Mouse (Mus musculus) cerebellum, postnatal 10 days (tissue): ENCODE results near the gene Scgb1c1.

Experiments used
- DNase-seq, 2 experiments: peaks; one replicate each; pipeline ENCODE4 v3.0.0; 2021; ENCODE audit warnings: mixed read lengths in 2 of 2

The Scgb1c1 gene

GRCm38 (mm10) chr7:140845683-140846082, 336 bp downstream of the Scgb1c1 start:
- DNase-seq: no peak

- no peak for DNase-seq
Measured at GRCm38 (mm10) chr7:140846676-140847075, 1.3 kb downstream of the Scgb1c1 start.

DNA sequence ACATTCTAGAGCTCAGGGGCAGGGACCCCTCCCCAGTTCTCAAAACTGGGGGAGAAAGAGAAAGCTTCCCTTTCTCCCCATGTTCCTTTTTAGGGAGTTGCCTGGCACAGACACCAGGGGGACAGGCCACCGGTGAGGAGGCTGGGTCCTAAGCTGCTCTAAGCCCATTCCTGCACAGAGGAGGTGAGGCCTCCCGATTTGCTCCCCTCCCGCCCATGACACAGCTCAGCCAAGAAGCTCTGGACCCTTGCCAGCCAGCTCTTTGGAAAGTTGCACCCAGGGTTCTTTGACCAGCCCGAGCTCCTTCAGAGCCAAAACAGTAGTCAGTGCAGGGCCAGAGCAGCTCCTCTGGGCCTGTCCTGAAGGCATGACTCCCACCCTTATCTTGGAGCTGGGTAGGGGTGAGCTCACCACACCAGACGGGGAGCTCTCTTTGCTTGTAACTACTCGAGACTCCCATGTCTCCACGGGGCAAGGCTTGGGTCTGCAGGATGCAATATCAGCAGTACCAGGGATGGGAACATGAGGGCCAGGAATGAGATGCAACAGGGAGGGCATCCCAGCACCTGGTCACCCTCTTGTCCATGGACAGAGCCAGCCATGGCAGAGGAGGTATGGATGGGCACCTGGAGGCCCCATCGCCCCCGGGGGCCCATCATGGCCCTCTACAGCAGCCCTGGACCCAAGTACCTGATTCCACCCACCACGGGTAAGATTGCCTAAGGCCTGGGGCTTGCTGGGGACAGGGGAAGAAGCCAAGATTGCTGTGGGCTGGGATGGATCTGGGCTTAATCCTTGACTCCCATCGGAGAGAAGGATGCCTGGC, 2.6 kb downstream of the Scgb1c1 start, which contains the start of gene Odf3:
Gene Odf3, plus strand, starts transcription at position 51 of the 826 bp plus-strand sequence.
- DNase-seq: peak; percentile 43 to 54

- DNase-seq: no peak
Measured at GRCm38 (mm10) chr7:140848591-140848990, 3.2 kb downstream of the Scgb1c1 start.

GRCm38 (mm10) chr7:140851916-140852315, 6.6 kb downstream of the Scgb1c1 start:
- no peak for DNase-seq

DNA sequence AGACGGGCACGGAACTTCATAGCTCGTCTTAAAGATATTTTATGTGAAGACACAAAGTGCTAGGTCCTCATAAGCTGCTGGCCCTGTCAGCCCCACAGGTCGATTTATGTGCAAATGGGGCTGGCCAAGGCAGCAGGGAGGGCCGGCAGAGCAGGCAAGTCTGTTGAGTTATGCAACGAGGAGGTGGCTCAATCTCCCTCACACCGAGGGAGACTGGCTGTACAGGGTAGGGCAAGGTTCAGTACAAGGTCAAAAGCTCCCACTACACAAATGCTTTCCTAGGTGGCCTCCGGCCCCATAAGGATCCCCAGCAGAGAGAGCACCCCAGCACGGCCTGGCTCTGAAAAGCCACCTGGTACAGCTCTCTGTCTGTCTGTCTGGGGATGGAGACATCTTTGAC, 8.0 kb downstream of the Scgb1c1 start:
- DNase-seq: no peak

- no peak for DNase-seq
Measured at GRCm38 (mm10) chr7:140854483-140854882, 9.1 kb downstream of the Scgb1c1 start.

DNA sequence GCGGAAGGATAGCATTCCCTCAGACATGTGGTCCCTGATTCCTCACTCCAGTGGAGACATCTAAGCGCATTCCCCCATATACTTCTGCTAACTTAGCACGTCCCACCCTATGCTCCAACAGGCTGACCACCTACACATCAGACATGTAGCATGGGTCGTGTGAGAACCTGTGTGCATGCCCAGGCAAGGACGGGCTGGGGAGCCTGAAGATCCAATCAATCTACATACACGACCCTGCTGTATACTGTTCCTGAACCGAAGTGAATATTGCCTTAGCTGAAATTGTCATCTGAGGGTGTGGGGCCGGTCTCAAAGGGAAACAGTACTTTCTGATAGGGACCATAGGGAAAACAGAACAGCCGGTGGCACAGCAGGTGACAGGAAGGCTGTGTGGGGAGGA, 9.8 kb downstream of the Scgb1c1 start:
- DNase-seq: no peak

DNA sequence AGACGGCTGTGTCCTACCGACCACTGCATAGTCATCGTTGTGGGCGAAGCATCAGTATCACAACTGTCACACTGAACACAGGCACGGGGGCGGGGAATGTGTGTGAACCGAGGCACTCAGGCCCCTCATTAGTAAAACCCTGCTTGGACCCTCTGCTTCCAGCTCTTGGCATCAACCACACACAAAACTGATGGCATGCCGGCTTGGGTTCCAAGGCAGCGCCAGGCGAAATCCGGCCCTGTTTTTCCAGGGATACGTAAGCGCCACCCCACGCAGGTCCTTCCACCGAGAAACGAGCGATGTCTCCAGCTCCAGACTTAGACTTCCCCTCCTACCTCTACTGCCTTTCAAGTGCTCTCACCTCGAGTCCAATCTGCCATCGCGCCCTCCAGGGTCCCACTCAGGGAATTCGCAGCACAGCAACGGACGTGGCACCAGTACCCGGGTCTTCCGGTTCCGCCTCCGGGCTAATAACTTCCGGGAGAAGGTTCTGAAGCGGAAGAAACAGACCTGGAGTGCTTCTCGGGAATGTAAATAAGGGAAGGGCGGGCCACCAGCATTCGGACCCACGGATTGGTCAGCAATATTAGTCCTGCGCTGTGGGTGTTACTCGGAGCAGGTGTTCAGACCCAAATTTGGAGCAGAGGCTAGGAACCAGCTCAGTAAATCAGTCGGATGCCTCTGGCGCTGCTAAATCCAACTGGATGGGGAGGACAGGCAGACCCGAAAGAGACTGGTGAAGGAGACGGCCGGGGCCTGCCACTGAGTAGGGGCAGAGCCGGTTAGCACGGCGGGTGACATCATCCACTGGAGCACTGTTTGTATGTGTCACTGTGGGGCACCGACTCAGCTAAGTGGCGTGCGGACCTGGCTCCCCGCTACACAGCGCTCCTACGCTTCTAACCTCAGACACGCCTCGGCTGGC, 10.8 kb downstream of the Scgb1c1 start, which contains the start of gene Gm45785:
Gene Gm45785, minus strand, starts transcription at position 472 of the 925 bp plus-strand sequence.
- DNase-seq: peak; percentile 87 to 89

DNA sequence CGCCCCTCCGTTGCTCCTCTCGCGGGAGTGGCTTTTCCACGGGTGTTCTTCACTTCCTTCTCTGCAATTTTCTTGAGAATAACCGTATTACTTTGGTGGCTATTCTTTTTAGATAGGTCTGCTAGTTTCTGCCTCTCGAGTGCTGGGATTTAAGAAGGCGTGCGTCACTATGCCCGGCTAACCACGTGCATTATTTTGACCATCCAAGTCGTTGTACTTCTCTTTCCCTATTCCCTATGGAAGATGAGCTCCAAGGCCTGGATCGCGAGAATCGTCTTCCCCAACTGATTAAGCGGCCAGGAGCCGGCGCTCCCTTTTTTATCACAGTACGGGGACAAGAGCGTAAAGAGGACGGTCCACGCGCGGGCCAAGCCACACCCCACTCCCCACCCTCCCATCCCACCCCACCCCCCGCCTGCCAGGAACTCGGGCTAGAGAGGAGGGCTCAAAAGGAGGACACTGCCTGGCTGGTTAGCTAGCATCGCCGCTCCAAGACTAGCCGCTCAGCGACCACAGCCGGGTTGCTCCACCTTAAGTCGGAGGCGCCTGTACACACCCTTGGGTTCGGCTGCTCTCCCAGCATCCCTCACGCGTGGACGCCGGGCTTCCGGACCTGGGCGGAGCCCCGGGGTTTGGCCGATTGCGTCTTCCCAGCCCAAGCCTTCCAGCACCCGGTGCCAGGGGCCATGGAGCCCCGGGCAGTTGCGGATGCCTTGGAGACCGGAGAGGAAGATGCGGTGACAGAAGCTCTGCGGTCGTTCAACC, 11.6 kb downstream of the Scgb1c1 start, which contains the start of gene Ric8a:
Gene Ric8a, plus strand, starts transcription at position 173 of the 765 bp plus-strand sequence.
- peak; percentile 91 to 93 for DNase-seq

DNA sequence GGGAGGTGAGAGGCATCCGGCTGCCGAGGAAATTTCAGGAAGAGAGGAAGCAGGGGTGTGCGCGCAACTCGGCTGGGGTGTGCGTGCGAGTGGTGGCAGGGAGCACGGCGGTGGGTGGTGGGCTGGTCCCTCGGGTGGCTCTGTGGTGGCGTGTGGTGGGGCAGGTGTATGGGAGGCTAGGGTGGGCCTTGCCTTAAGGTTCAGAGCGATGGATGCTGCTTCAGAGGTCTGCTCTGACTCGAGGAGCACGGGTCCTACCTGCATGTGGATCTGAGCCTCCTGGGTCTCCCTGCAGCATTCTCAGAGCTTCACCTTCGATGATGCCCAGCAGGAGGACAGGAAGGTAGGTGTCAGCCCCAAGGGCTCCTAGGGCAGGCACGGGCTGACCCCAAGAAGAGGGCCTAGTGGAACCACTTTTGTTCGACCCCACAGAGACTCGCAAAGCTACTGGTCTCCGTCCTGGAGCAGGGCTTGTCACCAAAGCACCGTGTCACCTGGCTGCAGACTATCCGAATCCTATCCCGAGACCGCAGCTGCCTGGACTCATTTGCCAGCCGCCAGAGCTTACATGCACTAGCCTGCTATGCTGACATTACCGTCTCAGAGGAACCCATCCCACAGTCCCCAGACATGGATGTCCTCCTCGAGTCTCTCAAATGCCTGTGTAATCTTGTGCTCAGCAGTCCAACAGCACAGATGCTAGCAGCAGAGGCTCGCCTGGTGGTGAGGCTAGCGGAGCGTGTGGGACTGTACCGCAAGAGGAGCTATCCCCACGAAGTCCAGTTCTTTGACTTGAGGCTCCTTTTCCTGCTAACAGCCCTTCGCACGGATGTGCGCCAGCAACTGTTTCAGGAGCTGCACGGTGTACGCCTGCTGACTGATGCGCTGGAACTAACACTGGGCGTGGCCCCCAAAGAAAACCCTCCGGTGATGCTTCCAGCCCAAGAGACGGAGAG, 12.5 kb downstream of the Scgb1c1 start, which contains the start of gene Bet1l:
Gene Bet1l, minus strand, starts transcription at position 28 of the 956 bp plus-strand sequence.
- peak; percentile 36 to 52 for DNase-seq

DNA sequence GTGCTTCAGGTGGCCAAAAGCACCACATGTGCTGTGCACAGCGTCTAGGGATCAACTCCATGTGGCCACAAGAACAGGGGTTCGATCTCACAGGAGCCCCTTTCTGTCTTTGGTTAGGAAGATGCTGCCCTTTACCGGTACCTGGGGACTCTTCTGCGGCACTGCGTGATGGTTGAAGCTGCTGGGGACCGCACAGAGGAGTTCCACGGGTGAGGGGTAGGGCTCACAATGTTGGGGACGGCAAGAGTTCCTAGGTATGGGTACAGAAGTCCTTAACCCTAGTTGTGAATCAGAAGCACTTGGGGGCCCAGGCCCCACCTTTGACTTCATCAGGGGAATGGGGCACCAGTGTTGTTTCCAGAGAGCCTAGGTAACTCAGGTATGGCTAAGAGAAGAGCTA, 13.4 kb downstream of the Scgb1c1 start:
- DNase-seq: no peak

- no peak for DNase-seq
Measured at GRCm38 (mm10) chr7:140859997-140860396, 14.7 kb downstream of the Scgb1c1 start.

GRCm38 (mm10) chr7:140860728-140861127, 15.4 kb downstream of the Scgb1c1 start:
- no peak for DNase-seq

- peak in 1 of 2 experiments; percentile 17 for DNase-seq
Measured at GRCm38 (mm10) chr7:140864761-140865160, 19.4 kb downstream of the Scgb1c1 start.

DNA sequence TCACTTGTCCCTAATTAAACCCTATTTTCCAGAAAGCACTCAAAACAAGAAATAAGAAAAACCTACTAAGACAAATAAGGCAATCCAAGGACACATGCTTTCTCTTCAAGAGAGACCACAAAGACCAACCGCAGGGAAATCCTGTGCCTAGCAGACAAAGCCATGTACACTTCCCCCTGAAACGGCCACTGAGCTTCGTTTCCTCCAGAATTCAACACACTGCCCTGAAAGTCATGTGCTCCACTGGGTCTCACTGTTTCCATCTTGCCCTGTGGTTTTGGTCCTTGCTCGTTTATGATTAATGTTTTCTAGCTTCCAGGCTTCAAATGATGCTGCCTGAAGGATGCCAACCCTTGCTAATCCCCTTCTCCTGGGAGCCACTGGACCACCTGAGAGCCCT, 28.9 kb downstream of the Scgb1c1 start:
- no peak for DNase-seq

- no peak for DNase-seq
Measured at GRCm38 (mm10) chr7:140877364-140877763, 32.0 kb downstream of the Scgb1c1 start.

- no peak for DNase-seq
Measured at GRCm38 (mm10) chr7:140879355-140879754, 34.0 kb downstream of the Scgb1c1 start.

DNA sequence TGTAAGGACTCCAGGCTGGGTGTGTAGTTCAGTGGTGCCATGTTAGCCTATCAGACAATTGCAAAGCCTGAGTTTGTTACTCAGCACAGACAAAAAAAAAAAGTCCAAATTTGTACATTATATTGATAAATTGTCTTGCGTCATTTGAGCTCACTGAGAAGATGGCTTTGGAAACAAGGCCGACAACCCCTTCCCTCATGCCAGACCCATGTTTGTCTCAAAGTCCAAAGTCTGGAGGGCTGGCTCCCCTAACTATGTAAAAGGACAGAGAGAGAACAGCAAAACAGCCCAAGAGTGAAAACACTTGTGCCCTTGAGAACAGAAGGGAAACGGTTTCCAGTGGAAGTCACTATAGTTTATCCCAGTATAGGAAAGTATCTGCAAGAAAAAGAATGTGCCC, 35.1 kb downstream of the Scgb1c1 start:
- no peak for DNase-seq

DNA sequence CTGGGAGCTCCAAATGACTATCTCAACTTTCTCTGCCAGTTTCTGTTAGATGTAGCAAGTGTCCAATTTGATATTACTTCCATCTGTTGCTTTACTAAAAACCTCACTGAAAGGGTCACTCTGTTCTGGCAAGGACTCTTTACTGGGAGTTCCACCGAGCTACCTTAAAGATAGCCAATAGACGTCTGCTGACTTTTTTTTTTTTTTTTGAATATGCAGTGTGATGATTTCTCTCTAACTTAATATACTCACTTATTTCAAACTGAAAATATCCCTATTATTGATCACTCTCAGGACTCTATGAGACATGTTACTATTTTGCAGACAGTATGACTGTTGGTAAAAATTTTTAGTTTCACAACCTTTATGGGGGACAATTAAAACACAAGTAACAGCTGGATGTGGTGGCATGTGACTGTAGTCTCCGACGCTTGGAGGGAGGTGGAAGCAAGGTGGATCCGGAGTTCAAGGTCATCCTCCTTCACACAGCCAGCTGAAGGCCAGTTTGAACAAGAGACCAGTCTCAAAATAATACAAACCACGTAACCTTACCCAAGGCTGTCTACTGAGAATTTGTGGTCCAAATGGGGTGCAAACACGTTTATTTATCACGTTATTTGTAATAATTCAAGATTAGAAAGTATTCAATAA, 35.6 kb downstream of the Scgb1c1 start:
- no peak for DNase-seq
